Comparison of ENCODE assay signal across 8 mouse cellular contexts in the genomic region with DNA sequence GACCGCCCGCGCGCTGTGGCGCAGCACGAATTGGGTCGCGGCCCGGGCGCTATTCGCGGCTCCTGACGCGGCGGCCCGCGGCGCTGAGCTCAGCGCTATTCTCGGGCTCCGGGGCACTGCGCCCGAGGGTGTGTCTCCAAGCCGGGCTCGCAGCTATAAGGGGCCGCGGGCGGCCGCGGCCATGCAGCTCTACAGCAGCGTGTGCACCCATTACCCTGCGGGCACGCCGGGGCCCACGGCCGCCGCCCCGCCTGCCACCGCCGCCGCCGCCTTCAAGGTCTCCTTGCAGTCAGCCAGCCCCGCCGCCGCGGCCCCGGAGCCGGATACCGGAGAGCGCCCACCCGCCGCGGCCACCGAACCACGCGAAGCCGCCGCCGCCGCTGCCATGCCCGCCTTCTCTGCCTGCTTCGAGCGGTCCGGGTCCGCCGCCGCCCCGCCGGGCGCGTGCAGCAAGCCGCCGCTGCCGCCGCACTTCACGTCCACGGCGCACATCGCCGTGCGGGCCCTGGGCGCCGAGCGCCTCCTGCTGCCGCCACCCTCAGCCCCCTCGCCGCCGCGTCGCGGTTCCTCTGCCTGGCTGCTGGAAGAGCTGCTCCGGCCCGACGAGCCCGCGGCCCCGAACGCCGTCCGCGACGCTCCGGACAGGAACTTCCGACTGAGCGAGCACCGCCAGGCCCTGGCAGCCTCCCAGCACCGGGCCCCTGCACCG. TPM values are rescaled to one million over a fixed set of nuclear protein-coding genes. Genes with fewer than 3 reads are reported as not detected.
A peak's percentile ranks its signal among the peaks of the same experiment; 100 is the strongest.
DNase-seq lines count a peak whose midpoint lies in the region; ATAC-seq and TF ChIP-seq lines count a peak whose summit lies in the region.

No protein-coding gene starts in this region.

- H3K4me1 ChIP-seq in forebrain, embryonic 13.5 days = peaks cover 12% of the 10 kb centered on the region; the same call in 1 of the 2 replicates
- peaks cover under 1% of the 10 kb centered on the region for H3K4me1 ChIP-seq in lung, embryonic 14.5 days (ENCODE audit: insufficient read depth)
- H3K4me1 ChIP-seq in neural tube, embryonic 15.5 days = peaks cover 25% of the 10 kb centered on the region

- intact Hi-C loops in heart, postnatal 25 days (cut with DNase I) = loop anchor here (2.0 to 5.0 kb wide), 2 partner anchors 106 to 129 kb away; a partner anchor contains a TSS

- H3K4me2 ChIP-seq in forebrain, embryonic 13.5 days = peak overlapping the region; percentile 76
- H3K4me2 ChIP-seq in lung, embryonic 14.5 days = peak overlapping the region; percentile 84
- H3K4me2 ChIP-seq in neural tube, embryonic 15.5 days = peak overlapping the region; percentile 79

- no peaks in the 10 kb centered on the region for H3K36me3 ChIP-seq in forebrain, embryonic 13.5 days (ENCODE audit: poor library complexity, severe bottlenecking)
- no peaks in the 10 kb centered on the region for H3K36me3 ChIP-seq in lung, embryonic 14.5 days (ENCODE audit: insufficient read depth)
- H3K36me3 ChIP-seq in neural tube, embryonic 15.5 days = no peaks in the 10 kb centered on the region

- H3K9ac ChIP-seq in forebrain, embryonic 13.5 days = peak overlapping the region; percentile 76
- H3K9ac ChIP-seq in lung, embryonic 14.5 days = peak overlapping the region; percentile 87
- H3K9ac ChIP-seq in neural tube, embryonic 15.5 days (replicated peaks) = peak overlapping the region; percentile 67

- WGBS in forebrain, embryonic 13.5 days = under 1% methylated on average over 69 of the region's 108 CpGs
- under 1% methylated on average over 97 of the region's 108 CpGs for WGBS in lung, embryonic 14.5 days
- under 1% methylated on average over 78 of the region's 108 CpGs for whole genome bisulfite sequencing in neural tube, embryonic 15.5 days

- peaks cover 35% of the 10 kb centered on the region for H3K27me3 ChIP-seq in forebrain, embryonic 13.5 days
- H3K27me3 ChIP-seq in lung, embryonic 14.5 days (ENCODE audit: insufficient read depth, low read length) = no peaks in the 10 kb centered on the region
- H3K27me3 ChIP-seq in neural tube, embryonic 15.5 days (replicated peaks) = peaks cover 21% of the 10 kb centered on the region

- H3K27ac ChIP-seq in forebrain, embryonic 13.5 days = peak overlapping the region; percentile 82
- peak overlapping the region; percentile 92 for H3K27ac ChIP-seq in layer of hippocampus, adult 2 months
- peak overlapping the region; percentile 97 for H3K27ac ChIP-seq in lung, embryonic 14.5 days (ENCODE audit: low read depth)
- peak overlapping the region; percentile 87 for H3K27ac ChIP-seq in neural tube, embryonic 15.5 days (replicated peaks)

- H3K4me3 ChIP-seq in forebrain, embryonic 13.5 days = peak overlapping the region; percentile 70
- peak overlapping the region; percentile 78 for H3K4me3 ChIP-seq in layer of hippocampus, adult 2 months
- H3K4me3 ChIP-seq in lung, embryonic 14.5 days (ENCODE audit: low read depth, low read length) = peak overlapping the region; percentile 79
- peak overlapping the region; percentile 63 for H3K4me3 ChIP-seq in neural tube, embryonic 15.5 days (replicated peaks)

- H3K9me3 ChIP-seq in forebrain, embryonic 13.5 days (replicated peaks) = no peaks in the 10 kb centered on the region
- no peaks in the 10 kb centered on the region for H3K9me3 ChIP-seq in lung, embryonic 14.5 days (ENCODE audit: low read depth, low read length)
- no peaks in the 10 kb centered on the region for H3K9me3 ChIP-seq in neural tube, embryonic 15.5 days (replicated peaks)

- peak; percentile 42; the same call in 1 of the 2 replicates for TF ChIP-seq CTCF in layer of hippocampus, adult 2 months (conservative IDR thresholded peaks at IDR 0.05)
- TF ChIP-seq CTCF in lung, embryonic 14.5 days (IDR thresholded peaks at IDR 0.05; ENCODE audit: low read depth) = no peak

- peak; percentile 79 for DNase-seq in CD4-positive helper T cell, adult 2 months (ENCODE audit: low read depth, low spot score)
- peak; percentile 70 for DNase-seq in adrenal gland, postnatal 10 days
- DNase-seq in heart, postnatal 25 days (ENCODE audit: low spot score) = peak; percentile 31
- DNase-seq in layer of hippocampus, adult 2 months (ENCODE audit: low spot score in 2 of 2) = peak; percentile 48 to 55
- DNase-seq in lung, embryonic 14.5 days = peak; percentile 71
- DNase-seq in testis, postnatal 14 days (ENCODE audit: low spot score) = peak; percentile 60

- peak; percentile 91 for ATAC-seq in forebrain, embryonic 13.5 days
- ATAC-seq in lung, embryonic 14.5 days (ENCODE audit: insufficient read depth) = peak; percentile 87
- peak; percentile 86 for ATAC-seq in neural tube, embryonic 15.5 days (ENCODE audit: low FRiP score)

RNA-seq across cellular contexts. Expression of a gene that starts 0.5 kb away (rescaled TPM):
- 10 to 100 TPM in 1 of 2 experiments, 1 to 10 TPM in 1; 9.4 to 10.6 TPM for total RNA-seq in adrenal gland, postnatal 10 days (2021)
- 0.98 and 1.00 TPM in 2 replicates for polyA plus RNA-seq in forebrain, embryonic 13.5 days (2015; fragmentation: Nextera tagmentation; extraction: Ambion mirVana)
- total RNA-seq in heart, postnatal 25 days (2021) = 10 to 100 TPM; 18.9 to 21.0 TPM
- 10 to 100 TPM; 10.7 to 12.2 TPM for total RNA-seq in layer of hippocampus, adult 2 months (2021)
- polyA plus RNA-seq in lung, embryonic 14.5 days (2014; fragmentation: Nextera tagmentation; extraction: Ambion mirVana) = 8.9 and 9.5 TPM in 2 replicates
- 1.4 TPM in 2 replicates for polyA plus RNA-seq in neural tube, embryonic 15.5 days (2015; fragmentation: Nextera tagmentation; extraction: Ambion mirVana)

Comparison
In these comparisons a context has a peak if more than half of its experiments do, and no peak if none do; other contexts are left out.
1. Peak in every context shown above with its lines: DNase-seq, ATAC-seq, H3K4me3 ChIP-seq and H3K27ac ChIP-seq.